Mouse (Mus musculus) bone marrow macrophage, adult 2 months (primary cell): Measurements from ENCODE around the gene Cbln1. TPM values are rescaled to one million over a fixed set of nuclear protein-coding genes. Genes with fewer than 3 reads are reported as not detected.

Experiments
- H3K27ac ChIP-seq: 2 replicates; pipeline ENCODE4 v1.5.1; 2012; ENCODE audit warnings: low read depth, low read length; ENCODE audit not compliant: insufficient read depth
- H3K4me1 ChIP-seq: 2 replicates; pipeline ENCODE4 v1.6.1; 2012; ENCODE audit warnings: low read length; ENCODE audit not compliant: control insufficient read depth, insufficient read depth
- H3K4me3 ChIP-seq: 2 replicates; pipeline ENCODE4 v1.5.1; 2012; ENCODE audit warnings: mild to moderate bottlenecking, low read length, moderate library complexity; ENCODE audit not compliant: insufficient read depth
- CTCF ChIP-seq: IDR thresholded peaks from 2 replicates; pipeline ENCODE4 v1.5.1; 2012; ENCODE audit warnings: low read depth, mild to moderate bottlenecking, low read length, moderate library complexity
- POLR2A ChIP-seq: IDR thresholded peaks from 2 replicates; pipeline ENCODE4 v1.6.1; 2012; ENCODE audit warnings: mild to moderate bottlenecking, low read depth, low read length, borderline replicate concordance
- polyA plus RNA-seq: library from polyadenylated mRNA; stranded (reverse); fragments of >200 nt; gene quantifications from 2 replicates; pipeline ENCODE4 v1.2.4, GENCODE M21; 2012; ENCODE audit not compliant: missing spikeins, insufficient read depth, insufficient read length

Gene Cbln1
- polyA plus RNA-seq, 1 experiment = not detected

DNA sequence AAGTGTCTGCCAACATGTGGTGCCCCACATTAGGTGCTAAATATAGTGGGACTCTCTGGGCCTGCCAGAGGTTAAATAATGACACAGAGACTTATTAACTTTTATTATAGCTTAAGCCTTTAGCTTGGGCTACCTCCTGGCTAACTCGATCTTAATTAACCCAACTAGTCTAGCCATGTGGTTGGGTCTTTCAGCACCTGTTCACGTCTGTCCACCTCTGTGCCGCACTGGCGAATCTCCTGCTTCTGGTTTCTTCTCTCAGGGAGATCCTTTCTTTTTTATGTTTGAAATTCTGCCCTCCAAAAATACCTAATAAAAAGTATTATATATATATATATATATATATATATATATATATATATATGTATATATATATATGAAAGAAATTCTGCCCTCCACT is 19.6 kb downstream of the Cbln1 start:
- no peak overlapping the region for H3K27ac ChIP-seq
- no peak for TF ChIP-seq POLR2A
- no peak for TF ChIP-seq CTCF
- no peak overlapping the region for H3K4me3 ChIP-seq
- no peaks in the 10 kb centered on the region for H3K4me1 ChIP-seq

- no peaks in the 10 kb centered on the region for H3K4me1 ChIP-seq
- H3K27ac ChIP-seq = no peak overlapping the region
- TF ChIP-seq CTCF = no peak
- TF ChIP-seq POLR2A = no peak
- no peak overlapping the region for H3K4me3 ChIP-seq
These were observed 20.7 kb downstream of the Cbln1 start for GRCm38 (mm10) chr8:87451737-87452136.

GRCm38 (mm10) chr8:87434592-87434991 is 37.8 kb downstream of the Cbln1 start:
- no peak overlapping the region for H3K4me3 ChIP-seq
- no peak overlapping the region for H3K27ac ChIP-seq
- H3K4me1 ChIP-seq = no peaks in the 10 kb centered on the region
- no peak for TF ChIP-seq CTCF
- no peak for TF ChIP-seq POLR2A

DNA sequence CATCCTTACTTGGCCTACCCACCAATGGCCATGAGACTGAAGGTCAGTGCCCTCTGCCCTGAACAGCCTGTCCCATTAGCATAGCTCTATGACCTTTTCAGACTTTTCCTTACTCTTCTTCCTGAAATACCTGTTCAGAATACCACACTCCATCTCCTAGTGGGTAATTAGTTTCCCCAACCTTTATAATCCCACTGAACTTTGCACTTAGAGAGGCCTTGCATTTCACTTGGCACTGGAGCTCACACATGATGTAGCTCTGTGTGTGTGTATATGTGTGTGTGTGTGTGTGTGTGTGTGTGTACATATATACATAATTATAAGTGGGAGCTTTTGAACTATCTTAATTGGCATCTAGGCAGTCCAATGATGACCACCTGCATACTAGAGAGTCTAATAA is 45.2 kb downstream of the Cbln1 start:
- no peak overlapping the region for H3K27ac ChIP-seq
- no peak for TF ChIP-seq CTCF
- TF ChIP-seq POLR2A = no peak

DNA sequence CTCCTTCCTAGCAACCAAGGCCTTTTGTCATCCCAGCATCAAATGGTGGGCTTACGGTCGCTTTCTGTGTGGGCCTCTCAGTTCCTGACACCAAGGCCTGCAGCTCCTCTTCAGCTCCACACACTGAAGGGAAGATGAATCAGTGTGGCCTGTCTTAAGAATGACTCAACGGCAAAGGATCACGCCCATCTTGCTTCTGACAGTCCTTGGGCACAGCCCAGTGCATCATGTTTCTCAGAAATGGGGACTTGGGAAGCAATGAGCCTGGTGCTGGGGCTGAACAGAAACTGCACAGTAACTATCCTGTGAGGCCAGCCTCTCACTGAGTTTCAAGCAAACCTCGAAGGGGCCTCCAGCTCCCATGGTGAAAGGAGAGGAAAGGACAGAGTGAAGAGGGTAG is 47.7 kb downstream of the Cbln1 start:
- Histone ChIP-seq H3K4me3 (no peak overlapping the region), H3K4me1 (no peaks in the 10 kb centered on the region), H3K27ac (no peak overlapping the region)
- no peak for TF ChIP-seq POLR2A
- TF ChIP-seq CTCF = no peak

More for the DNA sequence above, 45.2 kb downstream of the Cbln1 start:
- Histone ChIP-seq H3K4me1 (no peaks in the 10 kb centered on the region), H3K4me3 (no peak overlapping the region)

DNA sequence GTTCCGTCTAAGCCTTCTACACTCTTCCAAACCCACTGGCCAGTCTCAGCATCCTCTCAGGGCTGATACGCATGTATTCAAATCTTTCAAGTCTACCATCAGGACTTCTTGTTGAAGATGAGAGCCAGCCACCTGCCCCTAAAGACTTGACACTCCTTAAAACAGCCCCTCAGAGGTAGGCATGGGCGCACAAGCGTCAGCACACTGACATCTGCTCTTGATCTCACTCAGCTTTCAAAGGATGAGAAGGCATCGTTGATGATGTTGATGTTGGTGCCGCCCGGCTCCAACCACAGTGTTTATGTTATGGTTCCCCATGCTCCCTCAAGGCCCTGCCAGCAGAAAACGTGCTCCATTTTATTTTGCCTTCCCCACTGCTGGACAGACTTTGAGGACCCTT is 50.7 kb downstream of the Cbln1 start:
- Histone ChIP-seq H3K4me3 (no peak overlapping the region), H3K4me1 (no peaks in the 10 kb centered on the region), H3K27ac (no peak overlapping the region)
- no peak for TF ChIP-seq POLR2A
- TF ChIP-seq CTCF = no peak

Other genes with a start within 250 kb of the Cbln1 start
- not detected in 2 replicates for gene 4933402J07Rik, start 91.2 kb upstream of the Cbln1 start, polyA plus RNA-seq